Mouse (Mus musculus) monocyte, adult 2 months (primary cell): ENCODE data around the gene Zg16.

ENCODE experiments used
- DNase-seq, 2 experiments: peaks; one replicate each; pipeline ENCODE4 v3.0.0; 2022; ENCODE audit warnings: low spot score in 2 of 2, low read depth in 1 of 2

The Zg16 gene

GRCm38 (mm10) chr7:127076188-127076587 is 10.9 kb downstream of the Zg16 start:
- no peak for DNase-seq

GRCm38 (mm10) chr7:127073221-127073620 is 13.9 kb downstream of the Zg16 start:
- no peak for DNase-seq

GRCm38 (mm10) chr7:127070871-127071413 is 16.2 kb downstream of the Zg16 start:
- no peak for DNase-seq

- DNase-seq = no peak
Observed at GRCm38 (mm10) chr7:127066317-127066716, 20.8 kb downstream of the Zg16 start.

- no peak for DNase-seq
Observed at GRCm38 (mm10) chr7:127065538-127065937, 21.6 kb downstream of the Zg16 start.

- DNase-seq = no peak
Observed at GRCm38 (mm10) chr7:127055026-127055585, 32.0 kb downstream of the Zg16 start.

GRCm38 (mm10) chr7:127041851-127042672 is 45.1 kb downstream of the Zg16 start, which contains the start of gene Kif22:
Kif22 (minus strand) TSS chr7:127042471.
- peak; percentile 48 to 81 for DNase-seq

- DNase-seq = no peak
Observed at GRCm38 (mm10) chr7:127031244-127031643, 55.9 kb downstream of the Zg16 start.

- DNase-seq = no peak
Observed at GRCm38 (mm10) chr7:127030172-127030571, 57.0 kb downstream of the Zg16 start.

- DNase-seq = no peak
Observed at GRCm38 (mm10) chr7:127027885-127028284, 59.2 kb downstream of the Zg16 start.

- DNase-seq = peak; percentile 97 to 98
Observed at GRCm38 (mm10) chr7:127026984-127027726, 60.0 kb downstream of the Zg16 start, which contains the start of gene Maz. Maz (minus strand) TSS chr7:127027037.

- DNase-seq = no peak
Observed at GRCm38 (mm10) chr7:127026616-127026983, 60.5 kb downstream of the Zg16 start.

- DNase-seq = peak; percentile 18 to 34
Observed at GRCm38 (mm10) chr7:127026161-127026600, 60.9 kb downstream of the Zg16 start.

GRCm38 (mm10) chr7:127025556-127026160 is 61.5 kb downstream of the Zg16 start:
- DNase-seq = no peak

GRCm38 (mm10) chr7:127024755-127025555 is 62.2 kb downstream of the Zg16 start:
- peak; percentile 42 to 64 for DNase-seq

GRCm38 (mm10) chr7:127023896-127024690 is 63.0 kb downstream of the Zg16 start:
- DNase-seq = no peak

GRCm38 (mm10) chr7:127023272-127023691 is 63.8 kb downstream of the Zg16 start:
- DNase-seq = no peak

GRCm38 (mm10) chr7:127022528-127023271 is 64.4 kb downstream of the Zg16 start:
- DNase-seq = no peak
